Mouse (Mus musculus): Measurements from ENCODE around the gene Kcnf1.

Kcnf1 gene

DNA sequence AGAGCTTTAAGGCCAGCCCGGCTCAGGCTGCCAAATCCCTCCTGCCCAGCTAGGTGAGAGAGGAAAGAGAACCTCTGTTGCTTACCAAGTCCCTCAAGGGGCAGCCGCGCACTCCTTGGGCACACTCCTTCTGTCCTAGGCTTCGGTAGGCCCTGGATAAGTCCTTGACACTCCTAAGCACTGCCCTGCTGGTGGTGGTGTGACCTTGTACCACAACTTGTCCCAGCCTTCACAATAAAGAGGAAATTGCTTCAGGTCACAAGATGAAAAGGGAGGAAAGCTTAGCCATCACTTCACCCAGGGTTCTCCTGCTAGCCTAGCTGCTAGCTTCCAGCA lies at the start of gene Kcnf1:
Kcnf1 (minus strand) TSS at position 132 of the 336 bp plus-strand sequence.
- no peak for DNase-seq (ENCODE audit: low spot score)

- no peak for DNase-seq (ENCODE audit: low spot score)
These were observed 48.3 kb upstream of the Kcnf1 start for GRCm38 (mm10) chr12:17225012-17225411.

DNA sequence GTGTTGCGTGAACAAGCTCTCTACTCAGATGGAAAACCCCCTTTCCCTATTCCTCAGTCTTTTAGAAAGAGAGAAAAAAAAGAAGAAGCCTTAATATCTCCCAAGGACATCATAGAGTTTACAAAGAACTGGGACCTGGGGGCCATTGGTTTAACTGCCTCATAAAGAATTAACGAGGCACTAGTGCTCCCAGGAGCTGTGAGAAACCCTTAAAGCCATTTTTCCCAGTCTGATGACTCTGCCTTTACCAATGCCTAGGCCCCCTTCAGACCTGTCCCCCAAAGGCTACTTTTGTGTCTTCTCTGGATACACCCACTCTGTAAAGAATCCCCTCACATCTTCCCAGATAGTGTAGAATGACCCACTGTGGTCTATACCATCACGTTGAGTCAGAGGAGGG lies 46.4 kb upstream of the Kcnf1 start:
- no peak for DNase-seq (ENCODE audit: low spot score)

- DNase-seq (ENCODE audit: low spot score): peak; percentile 10
These were observed 45.3 kb upstream of the Kcnf1 start for GRCm38 (mm10) chr12:17221891-17222428.

GRCm38 (mm10) chr12:17220631-17221030 lies 43.9 kb upstream of the Kcnf1 start:
- DNase-seq (ENCODE audit: low spot score): no peak

GRCm38 (mm10) chr12:17219107-17219506 lies 42.4 kb upstream of the Kcnf1 start:
- DNase-seq (ENCODE audit: low spot score): no peak

- no peak for DNase-seq (ENCODE audit: low spot score)
These were observed 41.7 kb upstream of the Kcnf1 start for GRCm38 (mm10) chr12:17218390-17218789.

- no peak for DNase-seq (ENCODE audit: low spot score)
These were observed 39.1 kb upstream of the Kcnf1 start for GRCm38 (mm10) chr12:17215751-17216150.

- no peak for DNase-seq (ENCODE audit: low spot score)
These were observed 26.0 kb upstream of the Kcnf1 start for GRCm38 (mm10) chr12:17202492-17203322.

DNA sequence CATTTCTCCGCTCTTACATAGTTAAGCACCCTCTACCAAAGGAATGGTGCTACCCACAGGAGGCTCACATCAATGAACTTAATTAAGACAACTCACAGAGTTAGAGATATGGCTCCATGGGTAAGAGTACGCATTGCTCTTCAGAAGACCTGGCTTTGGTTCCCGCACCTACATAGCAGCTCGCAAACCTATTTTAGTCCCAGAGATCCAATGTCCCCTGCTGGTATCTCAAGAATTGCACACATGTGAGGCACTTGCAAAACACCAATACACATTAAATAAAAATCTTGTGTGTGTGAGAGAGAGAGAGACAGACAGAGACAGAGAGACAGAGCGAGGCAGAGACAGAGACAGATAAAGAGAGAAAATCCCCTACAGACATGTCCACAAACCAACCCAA lies 21.9 kb upstream of the Kcnf1 start:
- no peak for DNase-seq (ENCODE audit: low spot score)

DNA sequence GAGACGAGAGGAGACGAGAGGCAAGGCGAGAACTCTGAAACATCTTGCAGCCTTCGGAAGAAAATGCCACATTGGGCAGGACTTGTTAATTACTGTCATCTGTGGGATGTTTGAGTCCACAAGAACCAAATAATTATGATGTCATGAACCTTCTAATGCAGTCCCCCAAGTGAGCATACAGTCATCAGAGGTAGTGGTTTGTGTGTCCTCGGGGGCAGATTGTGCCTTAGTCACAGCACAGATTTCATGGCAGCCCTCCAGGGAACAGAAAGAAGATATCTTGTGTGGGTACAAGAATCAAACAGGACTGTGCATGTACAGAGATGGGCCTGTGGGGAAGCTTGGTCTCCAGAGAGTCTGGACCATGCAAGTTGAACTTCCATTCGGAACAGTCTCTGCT lies 17.5 kb upstream of the Kcnf1 start:
- DNase-seq (ENCODE audit: low spot score): no peak

GRCm38 (mm10) chr12:17193311-17193710 lies 16.6 kb upstream of the Kcnf1 start:
- DNase-seq (ENCODE audit: low spot score): no peak

- no peak for DNase-seq (ENCODE audit: low spot score)
These were observed 16.2 kb upstream of the Kcnf1 start for GRCm38 (mm10) chr12:17192887-17193286.

DNA sequence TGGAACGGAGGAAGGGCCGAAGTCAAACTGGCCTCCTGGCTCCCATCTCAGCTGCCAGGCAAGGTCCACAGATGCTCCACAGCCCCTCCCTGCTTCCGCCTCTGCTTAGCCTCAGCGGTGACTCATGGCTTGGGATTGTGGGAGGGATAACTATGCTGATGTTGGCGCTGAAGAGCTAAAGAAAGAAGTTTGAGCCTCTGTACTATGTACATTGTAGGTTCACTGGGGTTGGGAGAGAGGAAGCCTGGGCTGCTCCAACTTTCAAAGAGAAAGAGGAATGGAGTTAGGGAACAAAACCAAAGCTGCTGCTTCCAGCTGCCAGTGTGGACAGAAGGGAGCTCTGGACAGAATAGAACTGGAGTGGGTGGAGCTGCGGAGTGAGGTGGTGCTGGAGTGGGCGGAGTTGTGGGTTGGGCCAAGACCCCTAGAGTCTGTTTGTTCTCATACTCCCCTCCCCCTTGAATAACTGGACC lies 7.7 kb upstream of the Kcnf1 start:
- peak; percentile 67 for DNase-seq (ENCODE audit: low spot score)

DNA sequence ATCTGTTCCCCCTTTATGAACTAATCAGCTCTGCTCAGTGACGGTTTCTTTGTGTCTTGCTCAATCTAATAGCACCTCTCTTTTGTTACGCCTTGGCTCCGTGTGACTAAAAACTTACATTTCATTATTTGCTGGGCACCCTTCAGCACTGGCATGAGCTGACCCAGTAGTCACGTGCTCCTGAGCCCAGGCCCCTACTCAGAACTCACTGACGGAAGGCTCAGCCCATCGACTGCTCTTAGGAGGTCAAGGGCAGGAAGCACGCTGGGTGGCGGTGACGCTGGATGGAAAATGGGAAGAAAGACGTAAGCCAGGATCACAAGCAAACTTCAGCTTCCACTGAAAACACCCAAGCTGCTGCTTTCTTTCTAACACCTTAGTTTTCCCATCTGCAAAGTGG lies 7.1 kb upstream of the Kcnf1 start:
- peak; percentile 20 for DNase-seq (ENCODE audit: low spot score)

DNA sequence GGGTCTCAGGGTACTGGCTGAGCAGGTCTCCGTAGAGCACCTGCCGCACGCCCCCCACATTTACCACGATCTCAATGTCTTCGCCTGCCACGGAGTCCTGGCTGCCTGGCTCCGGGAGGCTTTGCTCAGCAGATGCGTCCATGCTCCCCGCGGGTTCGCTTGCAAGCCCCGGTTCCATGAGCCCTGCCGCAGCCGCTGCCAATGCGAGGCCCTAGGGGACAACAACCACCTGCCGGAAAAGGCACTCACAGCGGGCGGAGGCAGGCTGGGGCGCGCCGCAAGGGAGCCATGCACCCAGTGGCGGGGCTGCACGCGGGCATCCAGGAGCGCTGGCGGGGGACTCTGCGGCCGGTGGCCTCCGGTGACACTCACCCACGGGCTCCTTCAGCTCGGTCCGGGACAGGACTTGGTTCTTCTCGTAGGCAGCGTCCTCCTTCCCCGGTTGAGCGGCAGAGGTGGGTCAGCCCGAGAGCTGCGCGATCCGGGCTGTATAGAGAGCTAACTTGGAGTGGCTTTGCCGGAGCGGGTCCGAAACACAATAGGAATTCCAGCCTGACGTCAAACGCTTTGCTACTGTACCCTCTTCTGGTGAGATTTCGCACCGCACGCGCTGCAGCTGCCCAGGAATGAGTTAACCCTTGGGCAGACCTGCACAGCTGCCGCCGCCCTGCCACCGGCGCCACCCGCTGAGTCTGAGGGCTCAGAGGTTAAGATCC lies 489 bp downstream of the Kcnf1 start:
- peak; percentile 12 for DNase-seq (ENCODE audit: low spot score)

DNA sequence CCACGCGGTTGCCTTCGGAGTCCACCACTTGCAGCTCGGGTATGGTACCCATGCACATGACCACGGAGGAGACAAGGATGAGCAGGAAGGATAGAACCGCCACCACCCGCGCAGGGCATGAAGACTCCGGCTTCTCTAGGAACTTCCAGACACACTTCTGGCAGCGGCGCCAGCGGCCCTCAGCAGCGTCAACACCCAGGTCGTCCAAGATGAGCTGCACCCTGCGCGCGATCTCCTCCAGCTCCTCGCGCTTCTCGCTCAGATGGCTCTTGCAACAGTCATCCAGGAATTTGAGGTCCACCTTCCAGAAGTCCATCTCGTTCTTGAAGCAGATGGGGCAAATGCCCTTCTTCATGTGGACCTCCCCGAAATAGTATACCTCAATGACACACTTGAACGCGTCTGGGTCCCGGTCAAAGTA lies 1.1 kb downstream of the Kcnf1 start:
- DNase-seq (ENCODE audit: low spot score): no peak

DNA sequence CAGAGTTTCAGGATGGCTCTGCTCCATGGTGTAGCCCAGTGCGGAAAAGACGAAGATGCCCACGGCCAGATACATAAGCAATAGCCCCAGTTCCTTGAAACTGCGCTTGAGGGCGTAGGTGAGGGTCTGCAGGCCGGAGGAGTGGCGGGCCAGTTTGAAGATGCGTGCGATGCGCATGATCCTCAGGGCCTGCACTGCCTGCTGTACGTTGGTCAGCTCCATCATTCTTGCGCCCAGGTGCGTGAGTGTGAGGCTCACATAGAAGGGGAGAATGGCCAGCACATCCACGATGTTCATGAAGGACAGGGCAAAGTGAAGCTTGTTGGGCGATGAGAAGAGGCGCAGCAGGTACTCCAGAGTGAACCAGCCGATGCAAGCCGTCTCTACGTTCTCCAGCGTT lies 1.6 kb downstream of the Kcnf1 start:
- no peak for DNase-seq (ENCODE audit: low spot score)

DNA sequence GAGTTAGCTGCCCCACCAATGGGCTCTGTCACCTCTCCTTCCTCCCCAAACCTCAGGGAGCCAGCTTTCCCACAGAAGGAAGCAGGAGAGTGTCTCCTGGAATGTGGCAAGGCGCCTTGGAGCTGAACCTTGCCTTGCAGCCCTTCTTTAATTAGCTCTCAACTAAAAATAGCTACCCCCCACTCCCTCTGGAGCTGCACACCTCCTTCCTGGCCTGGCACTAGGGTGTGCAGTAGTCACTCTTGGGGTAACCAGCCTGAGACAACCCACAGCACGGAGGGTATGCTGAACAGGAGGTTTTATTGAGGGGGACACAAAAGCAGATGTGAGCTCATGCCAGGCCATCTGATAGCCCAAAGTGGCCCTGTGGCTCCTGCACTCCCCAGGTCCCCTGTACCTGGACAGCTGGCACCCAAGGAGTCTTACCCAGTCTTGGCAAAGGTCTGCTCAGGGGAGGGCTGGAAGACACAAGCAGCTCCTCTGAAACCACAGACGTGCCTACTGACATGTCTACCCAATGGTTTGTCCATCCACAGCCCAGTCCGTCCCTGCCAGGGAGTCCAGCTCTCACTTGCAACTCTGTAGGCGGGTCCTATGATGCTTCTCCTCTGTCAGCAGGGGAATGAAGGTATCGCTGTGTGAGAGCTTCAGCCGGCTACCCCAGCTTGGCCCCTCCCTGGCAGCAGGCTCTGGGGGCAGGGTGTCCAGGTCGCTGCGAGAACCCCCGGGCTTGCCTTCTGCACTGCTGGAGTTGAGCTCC lies 2.4 kb downstream of the Kcnf1 start:
- no peak for DNase-seq (ENCODE audit: low spot score)

DNA sequence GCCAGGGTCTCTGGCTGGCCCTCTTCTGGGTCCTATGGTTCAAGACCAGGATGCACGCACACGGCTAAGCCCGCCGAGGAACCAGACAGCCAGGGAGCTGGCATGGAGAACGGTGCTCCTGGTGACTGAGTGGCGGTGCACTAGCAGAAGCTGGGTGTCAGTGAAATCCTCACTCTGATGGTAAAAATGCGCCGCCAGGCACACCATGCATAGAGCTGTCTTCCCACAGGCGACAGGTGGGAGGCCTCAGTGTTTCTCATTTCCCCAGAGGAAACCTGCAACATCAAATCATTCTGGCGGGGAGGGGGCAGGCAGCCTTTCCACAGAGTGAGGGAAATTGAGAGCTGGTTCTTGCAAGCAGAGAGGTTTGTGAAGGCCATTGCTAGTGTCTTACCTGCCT lies 6.3 kb downstream of the Kcnf1 start:
- no peak for DNase-seq (ENCODE audit: low spot score)

DNA sequence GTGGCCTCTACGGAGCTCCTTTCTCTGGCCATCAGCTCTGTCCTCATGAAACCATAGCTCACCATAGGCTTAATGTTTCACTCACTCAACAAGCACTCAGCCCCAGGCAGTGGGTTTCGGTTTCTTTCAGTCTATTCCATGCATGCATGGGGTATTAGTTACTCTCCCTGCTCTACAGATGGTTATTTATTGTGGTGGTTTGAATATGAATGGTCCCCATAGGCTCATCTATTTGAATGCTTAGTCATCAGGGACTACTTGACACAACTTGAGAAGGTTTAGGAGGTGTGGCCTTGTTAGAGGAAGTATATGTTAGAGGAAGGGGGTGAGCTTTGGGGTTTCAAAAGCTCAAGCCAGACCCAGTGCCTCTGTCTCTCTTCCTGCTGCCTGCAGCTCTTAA lies 10.6 kb downstream of the Kcnf1 start:
- no peak for DNase-seq (ENCODE audit: low spot score)

- DNase-seq (ENCODE audit: low spot score): no peak
These were observed 12.7 kb downstream of the Kcnf1 start for GRCm38 (mm10) chr12:17163996-17164395.
